Mouse (Mus musculus) ES-Bruce4 (cell line): Measurements from ENCODE around the gene Erfe. TPM values are rescaled to one million over a fixed set of nuclear protein-coding genes. Genes with fewer than 3 reads are reported as not detected.
A peak's percentile ranks its signal among the peaks of the same experiment; 100 is the strongest.

ENCODE experiments used
- H3K27ac ChIP-seq: 2 replicates; pipeline ENCODE4 v1.5.1; 2012; ENCODE audit warnings: low read length, inconsistent platforms; ENCODE audit not compliant: insufficient read depth
- H3K27me3 ChIP-seq: 2 replicates; pipeline ENCODE4 v1.6.1; 2012; ENCODE audit warnings: mild to moderate bottlenecking, low read length, inconsistent platforms; ENCODE audit not compliant: control insufficient read depth, poor library complexity, insufficient read depth, severe bottlenecking
- H3K36me3 ChIP-seq: 2 replicates; pipeline ENCODE4 v1.6.1; 2012; ENCODE audit warnings: inconsistent platforms, mild to moderate bottlenecking, low read length, moderate library complexity; ENCODE audit not compliant: control insufficient read depth, poor library complexity, insufficient read depth, severe bottlenecking
- H3K4me1 ChIP-seq: one replicate; pipeline ENCODE4 v1.8.1; 2011; ENCODE audit warnings: low read length; ENCODE audit not compliant: control insufficient read depth, insufficient read depth
- H3K4me3 ChIP-seq: 2 replicates; pipeline ENCODE4 v1.5.1; 2011; ENCODE audit warnings: low read depth, mild to moderate bottlenecking, low read length
- H3K9ac ChIP-seq: 2 replicates; pipeline ENCODE4 v1.6.1; 2012; ENCODE audit warnings: low read depth, mild to moderate bottlenecking, inconsistent platforms; ENCODE audit not compliant: poor library complexity, severe bottlenecking
- H3K9me3 ChIP-seq: replicated peaks from 2 replicates; pipeline ENCODE4 v1.6.1; 2012; ENCODE audit warnings: mild to moderate bottlenecking, low read length, inconsistent platforms; ENCODE audit not compliant: control insufficient read depth, poor library complexity, insufficient read depth, severe bottlenecking
- CTCF ChIP-seq: IDR thresholded peaks from one replicate; pipeline ENCODE4 v1.8.1; 2011; ENCODE audit warnings: low read depth, low read length
- EP300 ChIP-seq: IDR thresholded peaks from 2 replicates; pipeline ENCODE4 v1.6.1; 2011; ENCODE audit warnings: low read depth, low read length; ENCODE audit not compliant: insufficient read depth
- POLR2A ChIP-seq: IDR thresholded peaks from one replicate; pipeline ENCODE4 v1.8.1; 2011; ENCODE audit warnings: low read length; ENCODE audit not compliant: insufficient read depth
- polyA plus RNA-seq: library from polyadenylated mRNA; stranded (reverse); fragments of >200 nt; gene quantifications from 2 replicates; pipeline ENCODE4 v1.2.4, GENCODE M21; 2011; ENCODE audit warnings: low read depth; ENCODE audit not compliant: missing spikeins, insufficient read depth, insufficient read length

Gene Erfe
- polyA plus RNA-seq, 1 experiment = 13.3 TPM

DNA sequence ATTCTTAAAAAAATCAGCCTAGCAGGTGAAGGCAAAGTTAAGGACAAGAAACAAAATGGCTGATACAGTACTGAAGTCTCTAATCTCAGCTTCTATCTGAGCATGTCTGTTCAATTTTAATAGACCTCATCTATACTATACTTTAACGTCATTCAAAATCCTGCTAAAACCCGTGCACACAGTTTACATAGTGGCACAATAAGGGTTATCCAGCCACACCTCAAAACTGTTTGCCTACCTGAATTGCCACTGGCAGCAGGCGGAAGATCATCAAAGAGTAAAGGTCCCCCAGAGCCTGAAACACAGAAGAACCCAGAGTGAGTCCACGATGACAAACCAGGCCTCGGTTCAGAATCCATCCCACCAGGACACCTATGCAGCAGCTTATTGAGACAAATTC is 24.1 kb downstream of the Erfe start:
- H3K9me3 ChIP-seq = no peaks in the 10 kb centered on the region
- H3K4me1 ChIP-seq = no peaks in the 10 kb centered on the region
- no peak overlapping the region for H3K27ac ChIP-seq
- peaks cover 51% of the 10 kb centered on the region for H3K36me3 ChIP-seq
- no peak overlapping the region for H3K4me3 ChIP-seq
- H3K27me3 ChIP-seq = no peaks in the 10 kb centered on the region
- TF ChIP-seq POLR2A = no peak
- TF ChIP-seq CTCF = no peak
- no peak for TF ChIP-seq EP300
- H3K9ac ChIP-seq = no peak overlapping the region

DNA sequence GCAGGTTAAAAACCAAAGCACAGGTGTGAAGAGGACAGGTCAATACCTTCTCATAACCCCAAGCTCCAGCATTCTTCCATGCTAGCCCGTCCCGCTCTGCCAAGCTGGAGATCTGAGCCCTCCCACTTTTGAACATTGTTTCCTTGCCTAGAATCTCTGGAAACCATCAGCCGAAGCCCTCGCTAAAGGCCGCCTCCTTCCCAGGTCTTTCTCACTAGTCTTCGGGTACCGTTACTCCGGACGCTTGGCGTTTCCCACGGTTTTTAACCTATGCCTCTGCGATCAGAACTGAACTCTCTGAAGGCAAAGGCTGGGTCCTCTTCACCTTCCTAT is 31.7 kb downstream of the Erfe start:
- no peak overlapping the region for H3K27ac ChIP-seq
- no peaks in the 10 kb centered on the region for H3K4me1 ChIP-seq
- peak overlapping the region; percentile 96 for H3K9ac ChIP-seq
- peaks cover 20% of the 10 kb centered on the region for H3K36me3 ChIP-seq
- H3K9me3 ChIP-seq = no peaks in the 10 kb centered on the region
- peak overlapping the region; percentile 98 for H3K4me3 ChIP-seq
- no peak for TF ChIP-seq POLR2A
- TF ChIP-seq CTCF = no peak
- TF ChIP-seq EP300 = no peak
- no peaks in the 10 kb centered on the region for H3K27me3 ChIP-seq

DNA sequence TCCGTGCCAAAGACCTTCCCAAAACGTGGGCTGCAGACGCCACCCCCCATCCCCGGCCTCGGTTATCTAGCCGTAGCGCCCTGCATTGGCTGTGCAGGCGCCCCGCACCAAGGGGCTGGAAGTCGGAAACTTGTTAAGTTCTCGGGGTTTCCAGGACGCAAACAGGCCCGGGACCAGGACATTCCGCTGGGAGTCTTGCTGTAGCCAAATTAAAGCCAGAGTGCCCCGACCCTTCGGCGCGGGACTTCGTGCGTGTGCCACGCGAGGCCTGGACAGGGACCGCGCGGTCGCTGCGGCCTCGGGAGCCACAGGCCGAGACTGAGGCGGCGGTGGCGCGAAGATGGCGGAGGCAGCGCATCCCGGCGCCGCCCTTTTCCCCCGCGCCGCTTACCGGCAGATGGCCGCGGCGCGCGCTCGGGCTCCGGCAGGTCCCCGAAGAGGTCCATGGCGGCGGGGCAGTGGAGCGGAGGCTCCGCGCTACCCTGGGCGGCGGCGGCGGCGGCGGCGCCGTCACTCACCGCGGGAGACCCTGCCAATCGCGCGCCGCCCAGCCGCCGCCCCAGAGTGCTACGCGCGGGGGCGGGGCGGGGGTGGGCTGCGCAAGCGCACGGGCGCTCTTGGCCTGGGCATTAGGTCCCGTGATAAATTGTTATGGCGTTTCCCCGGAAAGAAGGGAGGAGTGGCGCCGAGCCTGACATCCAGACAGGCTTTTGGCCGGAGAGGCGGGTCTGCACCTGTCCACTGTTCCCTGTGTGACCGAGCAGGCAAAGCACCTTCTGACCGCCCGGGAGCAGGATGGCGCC is 32.2 kb downstream of the Erfe start, which contains the start of gene Ilkap:
Gene Ilkap (minus strand): TSS at position 556 of the 803 bp plus-strand sequence.
- no peaks in the 10 kb centered on the region for H3K27me3 ChIP-seq
- H3K27ac ChIP-seq = peak within 1 kb of the TSS; percentile 42
- peak within 1 kb of the TSS; percentile 96 for H3K9ac ChIP-seq
- no peaks in the 10 kb centered on the region for H3K9me3 ChIP-seq
- TF ChIP-seq EP300 (peak; percentile 54; the same call in 1 of the 2 replicates), CTCF (no peak), POLR2A (peak; percentile 55)
- no peaks in the 10 kb centered on the region for H3K4me1 ChIP-seq
- peaks cover 15% of the 10 kb centered on the region for H3K36me3 ChIP-seq
- H3K4me3 ChIP-seq = peak within 1 kb of the TSS; percentile 98

DNA sequence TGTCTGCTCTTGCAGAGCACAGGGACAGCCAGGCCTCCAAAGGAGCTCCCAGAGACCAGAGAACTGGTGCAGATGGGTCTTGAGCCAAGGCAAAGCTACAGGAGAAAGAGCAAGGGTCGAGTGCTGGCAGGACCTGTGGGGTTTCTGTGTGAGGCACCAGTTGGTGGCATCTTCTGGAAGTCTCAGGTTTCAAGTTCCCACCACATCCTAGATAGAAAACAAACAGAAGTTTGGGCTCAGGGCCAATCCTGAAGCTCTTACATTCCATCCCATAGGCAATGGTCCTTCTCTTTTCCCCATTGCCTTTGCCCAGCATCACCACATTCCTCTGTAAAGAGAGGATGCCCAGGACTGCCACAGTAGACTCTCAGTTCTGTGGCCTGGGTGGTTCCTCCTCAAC is 38.7 kb downstream of the Erfe start:
- no peaks in the 10 kb centered on the region for H3K9me3 ChIP-seq
- H3K36me3 ChIP-seq = no peaks in the 10 kb centered on the region
- H3K4me1 ChIP-seq = no peaks in the 10 kb centered on the region
- no peak for TF ChIP-seq CTCF
- TF ChIP-seq EP300 = no peak
- TF ChIP-seq POLR2A = no peak
- H3K9ac ChIP-seq = no peak overlapping the region
- no peak overlapping the region for H3K4me3 ChIP-seq
- H3K27ac ChIP-seq = no peak overlapping the region
- H3K27me3 ChIP-seq = no peaks in the 10 kb centered on the region

DNA sequence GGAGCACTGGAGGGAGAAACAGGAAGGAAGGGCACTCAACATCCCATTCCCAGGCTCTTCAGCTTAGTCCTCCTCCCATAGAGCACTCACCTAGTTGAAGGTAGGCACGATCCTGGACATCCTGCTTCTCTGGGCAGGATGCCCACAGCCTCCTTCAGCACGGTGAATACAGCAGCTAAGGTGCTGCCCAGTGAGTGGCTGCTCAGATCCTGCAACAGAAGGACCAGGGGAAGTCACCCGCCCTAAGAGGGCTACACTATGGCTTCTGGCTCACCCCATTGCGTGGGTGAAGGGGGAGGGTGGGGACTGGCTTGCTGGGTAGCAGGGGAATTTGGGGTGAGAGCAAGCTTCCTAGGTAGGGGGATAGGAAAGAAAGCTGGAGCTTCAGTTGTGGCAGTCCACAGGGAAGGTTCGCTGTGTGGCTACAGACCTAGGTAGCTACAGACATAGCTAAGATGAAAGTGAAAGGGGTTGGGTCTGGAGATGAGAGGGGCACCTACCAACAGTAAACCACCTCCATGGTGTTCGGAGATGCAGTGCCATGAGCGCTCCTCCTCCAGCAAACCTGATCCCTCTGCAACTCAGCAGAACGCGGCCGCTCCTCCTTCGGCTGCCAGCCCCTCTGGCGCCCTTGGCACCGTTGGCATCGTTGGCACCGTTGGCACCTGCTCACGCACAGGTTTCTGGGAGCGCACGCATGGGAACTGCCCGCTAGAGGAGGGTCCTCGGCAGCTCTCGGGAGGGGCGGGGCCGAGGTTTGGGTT is 39.4 kb downstream of the Erfe start:
- no peaks in the 10 kb centered on the region for H3K4me1 ChIP-seq
- H3K27me3 ChIP-seq = no peaks in the 10 kb centered on the region
- H3K36me3 ChIP-seq = no peaks in the 10 kb centered on the region
- no peak overlapping the region for H3K9ac ChIP-seq
- TF ChIP-seq CTCF (no peak), POLR2A (no peak), EP300 (no peak)
- H3K4me3 ChIP-seq = no peak overlapping the region; the same call in 1 of the 2 replicates
- no peak overlapping the region for H3K27ac ChIP-seq
- no peaks in the 10 kb centered on the region for H3K9me3 ChIP-seq

DNA sequence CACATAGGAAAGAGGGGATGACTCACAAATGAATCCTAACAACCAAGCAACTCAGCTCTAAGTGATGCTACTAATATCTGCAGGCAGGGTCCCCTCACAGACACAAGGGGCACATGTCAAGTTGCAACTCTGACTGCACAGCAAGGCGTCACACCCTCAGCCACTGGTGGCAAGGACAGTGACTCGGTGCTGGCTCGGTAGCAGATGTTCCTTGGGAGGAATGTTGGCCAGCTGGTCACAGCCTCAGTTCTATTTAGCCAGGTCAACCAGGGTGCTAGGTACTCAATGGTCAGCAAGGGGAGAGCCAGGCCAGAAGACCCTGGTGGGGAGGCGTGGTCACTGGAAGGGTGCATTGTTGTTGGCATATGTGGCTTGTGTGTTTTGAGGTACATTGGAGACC is 41.6 kb downstream of the Erfe start:
- no peak for TF ChIP-seq EP300
- no peak for TF ChIP-seq CTCF
- no peak for TF ChIP-seq POLR2A
- Histone ChIP-seq H3K9me3 (no peaks in the 10 kb centered on the region), H3K27ac (no peak overlapping the region), H3K4me3 (no peak overlapping the region), H3K4me1 (no peaks in the 10 kb centered on the region), H3K27me3 (no peaks in the 10 kb centered on the region), H3K36me3 (no peaks in the 10 kb centered on the region), H3K9ac (no peak overlapping the region)
